Mouse (Mus musculus) kidney, adult 2 months (tissue): ENCODE measurements around the gene Cobll1. TPM values are rescaled to one million over a fixed set of nuclear protein-coding genes. Genes with fewer than 3 reads are reported as not detected.
"Not testable (repeated sequence)": the region's sequence is repeated elsewhere in the genome, so short reads cannot be mapped to it uniquely, and the experiment has no call there.

Source experiments
- DNase-seq: peaks from one replicate; pipeline ENCODE4 v3.0.0; 2021
- H3K27ac ChIP-seq: fragments of 200-500 bp; 2 replicates; pipeline ENCODE4 v1.5.1; 2012; ENCODE audit warnings: low read depth, low read length, control low read depth, inconsistent platforms; ENCODE audit not compliant: insufficient read depth
- H3K27me3 ChIP-seq: fragments of 200-500 bp; replicated peaks from 2 replicates; pipeline ENCODE4 v1.6.1; 2012; ENCODE audit warnings: mild to moderate bottlenecking, moderate library complexity, low read length, inconsistent platforms; ENCODE audit not compliant: control insufficient read depth, insufficient read depth
- H3K36me3 ChIP-seq: fragments of 200-500 bp; 2 replicates; pipeline ENCODE4 v1.6.1; 2012; ENCODE audit warnings: mild to moderate bottlenecking, moderate library complexity, low read length, inconsistent platforms; ENCODE audit not compliant: control insufficient read depth, insufficient read depth
- H3K4me1 ChIP-seq: fragments of 200-500 bp; 2 replicates; pipeline ENCODE4 v1.6.1; 2011; ENCODE audit warnings: low read length; ENCODE audit not compliant: control insufficient read depth, insufficient read depth
- H3K4me3 ChIP-seq: fragments of 200-500 bp; 2 replicates; pipeline ENCODE4 v1.5.1; 2011; ENCODE audit warnings: mild to moderate bottlenecking, low read depth, low read length, control low read depth; ENCODE audit not compliant: insufficient read depth
- CTCF ChIP-seq: fragments of 200-500 bp; conservative IDR thresholded peaks from 2 replicates; pipeline ENCODE4 v1.5.1; 2011; ENCODE audit warnings: low read depth, mild to moderate bottlenecking, control low read depth, low read length, moderate library complexity, mixed read lengths; ENCODE audit not compliant: insufficient read depth, insufficient read length
- POLR2A ChIP-seq: fragments of 200-500 bp; IDR thresholded peaks from one replicate; pipeline ENCODE4 v1.6.1; 2011; ENCODE audit warnings: low read depth, low read length, control low read depth
- WGBS: fragments of 180-500 bp; shearing (Covaris S2); methylation state at CpG from one replicate; pipeline ENCODE4 v1.1.7; 2018; 5-methylcytosine and 5-hydroxymethylcytosine counted together
- polyA plus RNA-seq: library from polyadenylated mRNA; depleted of rRNA; stranded (reverse); fragments of >200 nt; gene quantifications from 2 replicates; pipeline ENCODE4 v1.2.3, GENCODE M21; 2012

Cobll1 gene
- polyA plus RNA-seq, 1 experiment, result 51.7 TPM

- DNase-seq, result no peak
- 87% methylated on average over 6 of the region's 6 CpGs for WGBS
Observed at GRCm38 (mm10) chr2:65268731-65269130, 29.5 kb upstream of the Cobll1 start.

GRCm38 (mm10) chr2:65267834-65268233 lies 28.6 kb upstream of the Cobll1 start:
- H3K4me3 ChIP-seq, result no peak overlapping the region
- no peaks in the 10 kb centered on the region for H3K36me3 ChIP-seq
- TF ChIP-seq POLR2A, result no peak
- no peak for TF ChIP-seq CTCF
- DNase-seq, result no peak
- peaks cover 1% of the 10 kb centered on the region; the same call in 1 of the 2 replicates for H3K27me3 ChIP-seq
- no peaks in the 10 kb centered on the region for H3K4me1 ChIP-seq
- 71% methylated on average over 4 of the region's 4 CpGs for WGBS
- no peak overlapping the region for H3K27ac ChIP-seq

More at GRCm38 (mm10) chr2:65268731-65269130, 29.5 kb upstream of the Cobll1 start:
- Histone ChIP-seq H3K27me3 (peaks cover 1% of the 10 kb centered on the region; the same call in 1 of the 2 replicates), H3K27ac (no peak overlapping the region), H3K4me1 (no peaks in the 10 kb centered on the region), H3K36me3 (no peaks in the 10 kb centered on the region), H3K4me3 (no peak overlapping the region)
- TF ChIP-seq CTCF (no peak), POLR2A (no peak)

DNA sequence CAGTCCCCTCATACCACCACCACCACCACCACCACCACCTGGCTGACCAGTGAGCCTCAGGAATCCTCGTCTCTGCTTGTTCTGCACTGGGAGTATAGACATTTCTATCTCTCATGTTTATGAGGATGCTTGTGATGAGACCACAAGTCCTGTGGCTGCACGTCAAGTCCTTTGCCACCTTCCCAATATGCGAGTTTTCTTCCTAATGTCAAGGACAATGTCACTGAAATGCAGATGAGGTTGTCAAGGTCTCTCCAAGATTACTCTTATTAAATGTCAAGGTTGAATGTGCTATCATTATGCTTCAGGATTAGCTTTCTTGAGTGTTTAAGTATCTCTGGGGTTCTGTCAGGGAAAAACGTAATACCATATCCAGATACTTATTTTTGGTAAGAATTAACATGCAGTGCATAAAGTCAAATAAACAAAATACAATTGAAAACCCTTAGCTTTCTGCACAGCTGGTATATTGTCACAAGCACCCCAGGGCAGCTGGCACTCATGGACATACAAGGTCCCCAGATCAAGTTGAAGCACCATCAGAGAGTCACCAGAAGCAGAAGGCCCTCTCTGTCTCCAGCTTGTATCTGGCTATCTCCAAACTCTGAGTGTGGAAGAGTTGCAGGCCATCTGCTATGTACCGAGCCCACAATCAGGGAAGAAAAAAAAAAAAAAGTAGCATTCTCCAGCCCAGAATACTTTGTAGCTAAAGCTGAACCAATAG lies 27.5 kb upstream of the Cobll1 start:
- TF ChIP-seq POLR2A (no peak), CTCF (no peak)
- Histone ChIP-seq H3K4me3 (no peak overlapping the region), H3K36me3 (no peaks in the 10 kb centered on the region), H3K4me1 (no peaks in the 10 kb centered on the region), H3K27ac (no peak overlapping the region), H3K27me3 (peaks cover 1% of the 10 kb centered on the region; the same call in 1 of the 2 replicates)
- 90% methylated on average over 5 of the region's 5 CpGs for WGBS
- no peak for DNase-seq

- no peaks in the 10 kb centered on the region for H3K36me3 ChIP-seq
- no peaks in the 10 kb centered on the region for H3K27me3 ChIP-seq
- TF ChIP-seq POLR2A, result no peak
- no peak; the same call in 1 of the 2 replicates for TF ChIP-seq CTCF
- H3K27ac ChIP-seq, result no peak overlapping the region
- DNase-seq, result peak; percentile 25
- 62% methylated on average over 4 of the region's 4 CpGs for WGBS
- no peak overlapping the region for H3K4me3 ChIP-seq
- peaks cover 8% of the 10 kb centered on the region; the same call in 1 of the 2 replicates for H3K4me1 ChIP-seq
Observed at GRCm38 (mm10) chr2:65262251-65262650, 23.0 kb upstream of the Cobll1 start.

DNA sequence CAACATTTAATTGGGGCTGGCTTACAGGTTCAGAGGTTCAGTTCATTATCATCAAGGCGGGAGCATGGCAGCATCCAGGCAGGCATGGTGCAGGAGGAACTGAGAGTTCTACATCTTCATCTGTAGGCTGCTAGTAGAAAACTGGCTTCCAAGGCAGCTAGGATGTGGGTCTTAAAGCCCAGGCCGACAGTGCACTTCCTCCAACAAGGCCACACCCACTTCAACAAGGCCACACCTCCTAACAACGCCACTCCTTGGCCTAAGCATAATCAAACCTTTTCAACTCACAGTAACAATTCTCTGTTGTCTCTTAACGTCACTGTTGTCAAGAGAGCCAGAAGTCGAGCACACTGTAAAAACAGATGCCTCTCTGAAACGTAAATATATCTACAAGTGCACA lies 21.6 kb upstream of the Cobll1 start:
- H3K27ac ChIP-seq, H3K36me3 ChIP-seq, H3K4me1 ChIP-seq, H3K27me3 ChIP-seq, H3K4me3 ChIP-seq, DNase-seq: not testable (repeated sequence)
- WGBS, result 66% methylated on average over 6 of the region's 6 CpGs

- no peak for TF ChIP-seq POLR2A
- no peak for TF ChIP-seq CTCF
- 61% methylated on average over 4 of the region's 4 CpGs for WGBS
- H3K36me3 ChIP-seq, result no peaks in the 10 kb centered on the region
- H3K4me1 ChIP-seq, result peaks cover 8% of the 10 kb centered on the region; the same call in 1 of the 2 replicates
- DNase-seq, result peak; percentile 52
- no peak overlapping the region for H3K4me3 ChIP-seq
- H3K27me3 ChIP-seq, result no peaks in the 10 kb centered on the region
- H3K27ac ChIP-seq, result no peak overlapping the region
Observed at GRCm38 (mm10) chr2:65260400-65260799, 21.2 kb upstream of the Cobll1 start.

DNA sequence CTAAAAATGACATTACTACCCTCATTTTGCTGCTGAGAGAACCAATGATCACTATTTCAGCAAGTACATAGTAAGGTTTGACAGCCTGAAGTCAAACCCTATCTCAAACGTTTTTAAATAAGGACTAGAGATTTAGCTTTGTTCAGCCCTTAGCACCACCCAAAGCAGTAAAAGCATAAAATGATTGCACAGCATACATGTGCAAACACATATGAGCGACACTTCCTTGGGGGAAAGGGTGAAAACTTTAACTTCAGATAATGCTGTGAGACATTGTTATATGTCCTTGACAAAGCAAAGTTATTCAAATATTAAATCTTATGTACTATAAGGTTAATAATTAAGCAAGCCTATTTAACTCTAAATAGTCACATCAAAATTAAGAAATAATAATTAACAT lies 18.2 kb upstream of the Cobll1 start:
- Histone ChIP-seq H3K36me3 (no peaks in the 10 kb centered on the region), H3K4me1 (peaks cover 8% of the 10 kb centered on the region; the same call in 1 of the 2 replicates), H3K27ac (no peak overlapping the region), H3K27me3 (no peaks in the 10 kb centered on the region), H3K4me3 (no peak overlapping the region)
- WGBS, result 41% methylated on average over 2 of the region's 2 CpGs
- DNase-seq, result no peak
- TF ChIP-seq POLR2A (no peak), CTCF (no peak)
